Mouse (Mus musculus) midbrain, embryonic 14.5 days (tissue): ENCODE data around the gene Ezr. TPM values are rescaled to one million over a fixed set of nuclear protein-coding genes. Genes with fewer than 3 reads are reported as not detected.

ENCODE experiments used
- ATAC-seq: fragments of 200-750 bp; cut with Nextera tagmentation; 2 replicates; pipeline ENCODE4 v1.8.0; 2017; ENCODE audit warnings: moderate number of reproducible peaks, moderate library complexity; ENCODE audit not compliant: low FRiP score, low TSS enrichment
- DNase-seq: peaks from one replicate; pipeline ENCODE4 v3.0.0-alpha.2; 2015
- H3K27ac ChIP-seq: fragments of 300-500 bp; sonication (generic); replicated peaks from 2 replicates; pipeline ENCODE4 v1.5.1; 2014; ENCODE audit warnings: mild to moderate bottlenecking, low read depth, low read length, moderate library complexity
- H3K27me3 ChIP-seq: fragments of 300-500 bp; sonication (generic); 2 replicates; pipeline ENCODE4 v1.6.1; 2014; ENCODE audit warnings: low read length, control low read depth, mixed read lengths; ENCODE audit not compliant: control insufficient read depth, insufficient read depth
- H3K36me3 ChIP-seq: fragments of 300-500 bp; sonication (generic); 2 replicates; pipeline ENCODE4 v1.6.1; 2014; ENCODE audit warnings: low read length, control low read depth; ENCODE audit not compliant: control insufficient read depth, insufficient read depth
- H3K4me1 ChIP-seq: fragments of 300-500 bp; sonication (generic); 2 replicates; pipeline ENCODE4 v1.6.1; 2014; ENCODE audit warnings: mild to moderate bottlenecking, antibody characterized with exemption, low read length, control low read depth; ENCODE audit not compliant: control insufficient read depth, insufficient read depth
- H3K4me2 ChIP-seq: fragments of 300-500 bp; sonication (generic); 2 replicates; pipeline ENCODE4 v1.6.1; 2014; ENCODE audit warnings: mild to moderate bottlenecking, low read length, moderate library complexity
- H3K4me3 ChIP-seq: fragments of 300-500 bp; sonication (generic); replicated peaks from 2 replicates; pipeline ENCODE4 v1.5.1; 2014; ENCODE audit warnings: low read depth, low read length
- H3K9ac ChIP-seq: fragments of 300-500 bp; sonication (generic); replicated peaks from 2 replicates; pipeline ENCODE4 v1.6.1; 2014; ENCODE audit warnings: mild to moderate bottlenecking, low read length, moderate library complexity
- H3K9me3 ChIP-seq: fragments of 300-500 bp; sonication (generic); 2 replicates; pipeline ENCODE4 v1.6.1; 2016; ENCODE audit warnings: low read length, control low read depth, mixed read lengths; ENCODE audit not compliant: control insufficient read depth
- WGBS: fragments of 180-500 bp; shearing (Covaris S2); extraction: QIAGEN DNeasy Blood & Tissue Kit; methylation state at CpG from one replicate; pipeline ENCODE4 v1.1.7; 2014; 5-methylcytosine and 5-hydroxymethylcytosine counted together
- polyA plus RNA-seq: library from polyadenylated mRNA; unstranded; fragments of >200 nt; fragmentation: Nextera tagmentation; extraction: Ambion mirVana; gene quantifications from 2 replicates; pipeline ENCODE4 v1.2.1, GENCODE M21; 2014

Ezr gene
- polyA plus RNA-seq, 1 experiment from 2014 or later, result 27.8 TPM

DNA sequence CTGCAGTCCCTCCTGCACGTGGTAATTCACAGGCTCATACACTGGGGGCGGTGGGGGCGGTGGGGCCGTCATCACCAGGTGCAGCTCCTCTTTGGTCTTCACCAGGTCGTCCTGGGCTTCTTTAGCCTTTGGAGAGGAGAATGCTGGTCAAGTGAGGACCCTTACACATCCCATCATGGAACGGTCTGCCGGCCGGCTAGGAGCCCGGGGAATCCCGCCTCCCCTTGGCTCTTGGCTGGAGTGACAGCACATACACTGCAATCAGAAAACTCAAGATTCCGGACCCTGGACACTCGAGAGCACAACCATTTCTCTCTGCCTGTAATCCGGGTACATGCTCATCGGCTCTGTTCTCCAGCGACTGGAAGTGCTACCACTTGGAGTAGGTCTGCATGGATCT, 42.8 kb downstream of the Ezr start:
- Histone ChIP-seq H3K9ac (no peak overlapping the region), H3K4me1 (peaks cover 17% of the 10 kb centered on the region), H3K36me3 (0 out of 2 replicates have a peak, but pooled peaks cover 3% of the 10 kb centered on the region), H3K4me2 (no peak overlapping the region), H3K27ac (no peak overlapping the region), H3K27me3 (no peaks in the 10 kb centered on the region), H3K4me3 (no peak overlapping the region), H3K9me3 (no peaks in the 10 kb centered on the region)
- WGBS, result 92% methylated on average over 15 of the region's 15 CpGs
- ATAC-seq (no peak), DNase-seq (no peak)

DNA sequence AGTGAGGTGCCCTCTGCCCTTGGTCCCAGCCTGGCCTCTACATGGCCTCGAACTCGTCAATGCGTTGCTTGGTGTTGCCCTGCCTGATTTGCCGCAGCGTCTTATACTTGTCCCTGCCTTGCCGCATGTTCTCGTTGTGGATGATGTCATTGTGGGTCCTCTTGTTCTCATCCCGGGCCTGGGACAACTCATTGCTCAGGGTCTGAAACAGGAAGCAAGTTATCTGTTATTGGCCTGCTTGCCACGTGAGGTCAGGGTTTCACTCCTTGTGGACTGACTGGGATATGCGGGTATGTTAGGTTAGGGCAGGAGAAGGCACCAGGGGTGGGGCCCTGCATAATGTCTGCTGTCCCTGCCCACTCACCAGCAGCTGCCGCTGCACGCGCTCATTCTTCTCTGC, 43.3 kb downstream of the Ezr start:
- 91% methylated on average over 13 of the region's 13 CpGs for WGBS
- ATAC-seq (no peak), DNase-seq (no peak)
- H3K9ac ChIP-seq, result no peak overlapping the region
- no peak overlapping the region for H3K4me2 ChIP-seq
- H3K27ac ChIP-seq, result no peak overlapping the region
- no peak overlapping the region for H3K4me3 ChIP-seq
- H3K27me3 ChIP-seq, result no peaks in the 10 kb centered on the region
- H3K36me3 ChIP-seq, result 0 out of 2 replicates have a peak, but pooled peaks cover 3% of the 10 kb centered on the region
- peaks cover 15% of the 10 kb centered on the region for H3K4me1 ChIP-seq
- H3K9me3 ChIP-seq, result no peaks in the 10 kb centered on the region

DNA sequence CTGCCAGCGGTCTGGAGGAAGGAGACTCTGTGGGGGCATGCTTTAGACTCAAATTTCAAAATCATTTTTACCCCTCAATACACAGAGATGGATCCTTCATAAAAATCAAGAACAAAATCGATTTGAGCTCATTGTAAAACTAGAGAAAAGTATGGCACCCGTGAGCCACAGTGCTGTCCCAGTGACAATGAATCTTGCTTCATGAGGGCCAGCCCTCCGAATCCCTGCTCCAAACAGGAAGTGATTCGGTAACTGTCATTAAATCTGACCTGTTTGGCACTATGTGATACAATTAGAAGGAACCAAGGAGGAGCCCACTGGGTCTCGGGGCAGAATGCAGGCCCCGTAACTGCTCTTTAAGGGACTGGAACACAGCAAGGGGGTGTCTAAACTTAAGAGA, 43.7 kb downstream of the Ezr start:
- H3K9me3 ChIP-seq, result no peaks in the 10 kb centered on the region
- WGBS, result 90% methylated on average over 7 of the region's 7 CpGs
- H3K27me3 ChIP-seq, result no peaks in the 10 kb centered on the region
- H3K4me3 ChIP-seq, result no peak overlapping the region
- no peak overlapping the region for H3K4me2 ChIP-seq
- H3K4me1 ChIP-seq, result peaks cover 15% of the 10 kb centered on the region
- 0 out of 2 replicates have a peak, but pooled peaks cover 3% of the 10 kb centered on the region for H3K36me3 ChIP-seq
- DNase-seq (no peak), ATAC-seq (no peak)
- no peak overlapping the region for H3K9ac ChIP-seq
- no peak overlapping the region for H3K27ac ChIP-seq

DNA sequence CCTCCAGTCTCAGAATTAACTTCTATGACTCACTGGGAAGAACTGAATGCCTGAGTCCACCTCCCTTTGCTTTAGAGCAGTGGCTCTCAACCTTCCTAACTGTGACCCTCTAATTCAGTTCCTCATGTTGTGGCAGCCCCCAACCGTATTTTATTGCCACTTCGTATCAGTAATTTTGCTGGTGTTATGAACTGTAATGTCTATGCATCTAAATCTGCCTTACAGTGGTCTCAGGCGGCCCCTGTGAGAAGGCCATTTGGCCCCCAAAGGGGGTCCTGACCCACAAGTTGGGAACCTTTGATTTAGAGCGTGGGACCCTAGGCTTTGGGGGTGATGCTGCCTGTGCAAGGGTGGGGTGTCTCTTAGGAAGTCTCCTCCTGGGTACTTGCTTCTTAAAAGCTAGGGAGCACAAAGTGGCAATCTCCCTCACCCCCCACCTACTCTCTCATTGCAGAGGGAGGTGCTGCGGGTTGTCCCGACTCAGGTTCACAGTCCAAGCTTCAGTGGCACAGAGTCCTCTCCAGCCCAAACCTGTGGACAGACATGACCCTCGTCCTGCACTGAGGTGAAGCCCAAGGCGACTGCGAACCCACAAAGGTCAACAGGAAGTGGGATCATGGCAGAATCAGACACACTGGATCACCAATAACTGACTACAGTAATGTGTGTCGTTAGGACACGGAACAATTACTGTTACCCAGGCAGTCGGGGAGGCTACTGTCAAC, 45.1 kb downstream of the Ezr start:
- DNase-seq (no peak), ATAC-seq (no peak)
- peaks cover 15% of the 10 kb centered on the region for H3K4me1 ChIP-seq
- no peaks in the 10 kb centered on the region for H3K27me3 ChIP-seq
- no peaks in the 10 kb centered on the region for H3K9me3 ChIP-seq
- no peak overlapping the region for H3K27ac ChIP-seq
- 68% methylated on average over 12 of the region's 12 CpGs for WGBS
- no peak overlapping the region for H3K9ac ChIP-seq
- no peak overlapping the region for H3K4me3 ChIP-seq
- no peak overlapping the region for H3K4me2 ChIP-seq
- H3K36me3 ChIP-seq, result 0 out of 2 replicates have a peak, but pooled peaks cover 3% of the 10 kb centered on the region

DNA sequence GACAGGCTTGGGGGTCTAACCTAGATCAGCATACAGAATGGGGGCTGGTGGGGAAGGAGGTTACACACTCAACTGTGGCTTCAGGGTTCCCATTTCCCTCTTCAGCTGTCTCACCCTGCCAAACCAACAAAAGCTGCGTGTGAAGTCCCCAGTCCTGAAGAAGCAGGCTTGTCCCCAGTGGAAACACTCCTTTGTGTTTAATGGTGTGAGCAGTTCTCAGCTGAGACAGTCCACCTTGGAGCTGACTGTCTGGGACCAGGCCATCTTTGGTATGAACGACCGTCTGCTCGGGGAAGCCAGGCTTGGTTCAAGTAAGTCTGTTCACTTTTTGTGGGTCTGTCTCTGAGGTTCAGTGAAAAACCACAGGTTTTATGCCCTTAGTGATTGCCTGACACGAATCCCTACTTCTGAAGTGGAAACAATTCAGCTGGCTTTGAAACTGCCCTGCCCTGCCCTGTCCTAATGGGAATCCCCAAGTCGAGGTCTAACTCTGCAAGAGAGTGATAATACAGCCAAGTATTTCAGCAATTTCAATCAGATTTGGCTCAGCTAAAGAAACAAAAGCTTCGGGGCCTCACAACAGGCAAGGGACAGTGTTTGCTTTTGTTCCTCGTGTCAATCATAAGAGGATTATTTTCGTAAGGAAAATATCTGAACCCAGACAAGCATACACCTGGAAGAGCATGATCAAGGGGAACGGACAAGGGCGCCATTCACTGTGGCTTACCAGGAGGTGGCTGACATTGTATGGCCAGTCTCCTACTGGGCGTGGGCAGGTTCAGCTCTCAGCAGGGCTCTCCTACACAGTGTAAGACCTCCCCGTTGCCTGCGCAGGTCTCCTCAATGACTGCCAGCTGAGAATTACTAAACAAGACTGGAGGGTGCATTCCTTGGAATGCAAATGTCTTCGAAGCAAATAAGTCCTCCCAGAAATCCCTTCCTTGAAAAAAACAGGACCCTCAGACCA, 46.0 kb downstream of the Ezr start:
- Histone ChIP-seq H3K4me2 (no peak overlapping the region), H3K36me3 (0 out of 2 replicates have a peak, but pooled peaks cover 3% of the 10 kb centered on the region), H3K4me1 (peaks cover 11% of the 10 kb centered on the region), H3K4me3 (no peak overlapping the region), H3K9ac (no peak overlapping the region), H3K27me3 (no peaks in the 10 kb centered on the region), H3K9me3 (no peaks in the 10 kb centered on the region), H3K27ac (no peak overlapping the region)
- 21% methylated on average over 15 of the region's 15 CpGs for WGBS
- no peak for ATAC-seq
- peak; percentile 18 for DNase-seq

DNA sequence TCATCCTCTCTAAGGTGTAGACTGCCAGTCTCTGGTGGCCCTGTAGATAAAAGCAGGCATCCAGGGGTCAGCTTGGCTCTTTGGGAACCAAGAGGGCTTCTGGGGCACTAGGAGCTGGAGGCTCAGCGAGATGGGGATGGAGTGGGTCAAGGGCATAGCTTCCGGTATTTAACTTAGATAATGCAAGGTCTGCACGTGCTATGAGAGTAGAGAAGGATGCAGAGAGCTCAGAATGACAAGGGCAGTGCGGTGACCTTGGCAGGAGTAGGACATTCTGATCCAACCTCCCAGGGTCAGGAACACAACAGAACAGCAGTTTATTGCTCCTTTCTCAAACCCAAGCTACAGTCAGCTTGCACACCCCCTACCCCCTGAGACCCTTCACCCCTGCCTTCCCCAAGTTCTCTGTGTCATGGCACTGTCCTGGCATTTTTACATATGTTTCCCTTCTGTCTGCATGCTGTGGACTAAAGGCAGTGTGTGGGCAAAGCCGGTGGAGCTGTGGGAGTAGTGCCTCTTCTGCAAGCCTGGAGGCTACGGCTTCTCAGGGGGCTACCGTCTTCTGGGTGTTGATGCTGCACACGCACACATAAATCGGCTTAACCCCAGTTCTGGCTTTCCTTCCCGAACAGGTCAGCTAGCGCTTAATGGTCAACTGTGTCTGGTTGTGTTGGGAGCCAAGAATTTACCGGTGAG, 47.7 kb downstream of the Ezr start:
- DNase-seq (no peak), ATAC-seq (no peak)
- Histone ChIP-seq H3K4me1 (peaks cover 7% of the 10 kb centered on the region), H3K4me3 (no peak overlapping the region), H3K27ac (no peak overlapping the region), H3K9me3 (no peaks in the 10 kb centered on the region), H3K4me2 (no peak overlapping the region), H3K27me3 (no peaks in the 10 kb centered on the region), H3K36me3 (0 out of 2 replicates have a peak, but pooled peaks cover 3% of the 10 kb centered on the region), H3K9ac (no peak overlapping the region)
- WGBS, result 93% methylated on average over 12 of the region's 12 CpGs

DNA sequence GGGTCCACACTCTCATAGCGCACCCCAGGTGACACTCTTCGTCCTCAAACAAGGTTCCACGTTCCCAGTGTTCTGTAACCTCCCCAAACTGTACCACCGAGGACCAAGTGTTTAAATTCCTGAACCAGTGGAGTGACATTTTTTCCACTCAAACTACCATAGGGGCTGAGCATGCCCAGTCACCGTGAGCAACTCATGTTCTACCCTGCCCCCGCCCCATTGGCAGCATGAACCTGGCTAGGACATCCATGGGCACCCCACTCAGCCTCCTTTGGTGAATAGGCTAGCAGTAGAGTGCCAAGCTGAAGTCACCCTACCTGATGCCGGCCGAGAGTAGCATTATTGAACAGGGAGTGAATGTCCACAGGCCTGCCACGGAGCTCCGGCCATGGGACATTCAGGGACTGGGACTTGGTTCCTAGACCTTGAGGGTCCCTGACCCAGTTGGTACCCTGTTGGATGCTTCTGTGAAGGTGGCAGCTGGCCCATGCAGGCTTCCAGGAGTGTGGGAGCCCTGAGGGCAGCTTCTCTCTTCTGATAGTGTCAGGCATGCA, 49.2 kb downstream of the Ezr start:
- H3K4me1 ChIP-seq, result peaks cover 11% of the 10 kb centered on the region
- no peak overlapping the region for H3K27ac ChIP-seq
- H3K4me2 ChIP-seq, result no peak overlapping the region
- H3K4me3 ChIP-seq, result no peak overlapping the region
- H3K9me3 ChIP-seq, result no peaks in the 10 kb centered on the region
- no peak for DNase-seq
- H3K27me3 ChIP-seq, result no peaks in the 10 kb centered on the region
- WGBS, result 94% methylated on average over 10 of the region's 10 CpGs
- no peak for ATAC-seq
- H3K36me3 ChIP-seq, result no peaks in the 10 kb centered on the region
- no peak overlapping the region for H3K9ac ChIP-seq

DNA sequence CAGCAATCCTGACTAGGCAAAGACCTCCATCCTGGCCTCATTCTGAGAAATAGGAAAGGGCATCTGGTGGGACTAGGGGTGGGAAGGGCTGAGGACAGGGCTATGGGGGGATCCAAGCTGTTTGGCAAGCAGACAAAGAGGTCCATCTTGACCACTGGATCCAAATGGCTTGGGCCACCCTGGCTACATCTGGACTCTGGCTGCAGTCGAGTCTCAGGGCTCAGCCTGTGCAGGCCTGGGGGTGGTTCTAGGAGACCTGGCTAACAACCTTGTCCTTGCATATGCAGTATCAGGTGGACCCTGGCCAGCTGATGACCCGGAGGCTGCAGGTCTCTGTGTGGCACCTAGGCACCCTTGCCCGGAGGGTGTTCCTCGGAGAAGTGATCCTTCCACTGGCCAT, 49.9 kb downstream of the Ezr start:
- 96% methylated on average over 4 of the region's 4 CpGs for WGBS
- H3K4me1 ChIP-seq, result peaks cover 11% of the 10 kb centered on the region
- H3K27me3 ChIP-seq, result no peaks in the 10 kb centered on the region
- H3K27ac ChIP-seq, result no peak overlapping the region
- H3K9ac ChIP-seq, result no peak overlapping the region
- no peak overlapping the region for H3K4me3 ChIP-seq
- no peak for DNase-seq
- H3K4me2 ChIP-seq, result no peak overlapping the region
- H3K9me3 ChIP-seq, result no peaks in the 10 kb centered on the region
- H3K36me3 ChIP-seq, result no peaks in the 10 kb centered on the region
- ATAC-seq, result no peak
